Mouse (Mus musculus): ENCODE data around the gene Krt80.

Krt80 gene

DNA sequence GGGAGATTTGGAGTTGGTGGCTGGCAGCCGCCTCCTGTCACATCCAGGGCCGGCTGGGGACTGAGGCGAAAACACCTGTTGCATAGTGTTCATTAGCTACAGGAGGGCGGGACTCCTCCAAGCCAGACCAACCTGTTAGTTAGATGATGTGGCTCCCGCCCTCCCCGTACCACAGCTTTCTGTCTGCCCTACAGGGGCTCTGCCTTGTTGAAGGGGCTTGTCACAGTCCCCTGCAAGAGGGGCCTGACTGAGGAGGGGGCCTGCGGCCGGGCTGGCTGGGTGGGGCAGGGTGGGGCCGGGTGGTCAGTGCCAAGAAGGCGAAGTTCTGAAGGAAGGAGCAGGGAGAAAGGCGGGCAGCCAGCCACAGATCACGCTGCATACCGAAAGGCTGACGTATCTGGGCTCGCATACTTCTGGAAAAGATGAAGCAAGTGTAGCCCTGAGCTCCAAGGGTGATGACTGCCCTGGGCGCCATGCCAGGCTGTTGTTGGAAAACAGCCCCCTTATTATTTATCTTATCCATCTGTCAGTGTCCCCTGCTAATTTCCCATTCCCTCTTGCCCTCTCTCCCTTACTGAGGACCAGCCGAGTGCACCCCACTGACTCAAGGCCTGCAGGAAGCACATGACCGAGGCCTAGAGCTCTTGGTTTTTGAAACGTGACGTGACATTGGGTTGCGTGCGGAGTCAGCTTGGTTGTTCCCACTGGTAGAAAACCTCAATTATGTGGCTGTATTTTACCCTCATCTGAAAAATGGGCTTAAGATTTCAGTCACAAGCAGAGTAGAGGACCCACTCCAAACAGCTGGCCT lies at the start of gene Krt80:
Gene Krt80 (minus strand): TSS at position 62 of the 811 bp plus-strand sequence.
- DNase-seq (ENCODE audit: low spot score in 2 of 2): no peak

DNA sequence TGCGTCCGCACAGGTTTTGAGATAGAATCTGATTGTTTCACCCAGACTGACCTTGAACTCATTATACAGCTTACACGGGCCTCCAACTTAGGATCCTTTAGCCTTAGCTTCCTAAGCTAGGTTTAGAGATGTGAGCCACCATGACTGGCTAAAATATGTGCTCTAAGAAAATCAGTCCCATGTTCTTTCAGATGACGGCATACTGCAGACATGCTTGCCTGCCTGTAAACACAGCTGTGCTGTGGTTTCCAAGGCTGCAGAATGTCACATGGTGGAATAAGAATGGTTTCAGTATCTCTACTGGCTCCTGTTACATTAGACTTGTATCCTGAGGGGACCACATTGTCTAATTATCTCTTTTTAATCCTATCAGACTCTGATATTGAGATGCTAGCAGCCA lies 49.0 kb upstream of the Krt80 start:
- DNase-seq (ENCODE audit: low spot score in 2 of 2): no peak

DNA sequence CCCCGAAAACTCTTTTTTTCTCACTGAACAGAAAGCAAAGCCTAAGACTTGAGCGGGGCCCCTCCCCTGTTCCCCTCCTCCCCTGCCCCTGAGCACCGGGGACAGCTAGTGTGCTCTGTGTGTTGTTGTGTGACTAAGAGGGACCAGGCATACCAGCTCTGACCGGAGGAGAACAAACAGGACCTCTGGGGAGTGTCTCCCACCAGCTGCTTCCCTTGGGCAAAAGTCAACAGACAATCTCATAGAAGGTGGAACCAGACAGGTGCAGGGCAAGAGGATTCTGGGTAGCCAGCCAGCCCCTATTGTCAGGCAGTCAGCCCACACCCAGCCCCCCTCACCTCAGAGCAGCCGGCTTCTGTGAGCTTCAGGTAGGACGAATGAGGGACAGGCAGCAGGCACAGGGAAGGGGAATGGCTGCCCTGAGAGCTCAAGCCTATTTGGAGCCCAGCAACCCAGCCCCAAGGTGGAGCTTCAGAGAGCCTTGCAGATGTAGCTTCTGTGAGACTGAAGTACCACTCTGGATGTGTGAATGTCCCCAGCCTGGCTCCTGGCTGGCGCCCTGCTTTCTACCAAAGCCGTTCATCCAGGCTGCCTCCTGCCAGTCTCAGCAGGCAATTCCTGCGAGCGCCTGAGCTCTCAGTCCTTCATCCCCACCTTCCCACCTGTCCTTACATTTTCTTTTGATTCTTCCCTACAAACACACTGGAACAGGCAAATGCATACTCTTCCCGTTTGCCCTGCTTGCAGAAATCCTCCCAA lies 45.0 kb upstream of the Krt80 start:
- no peak for DNase-seq (ENCODE audit: low spot score in 2 of 2)

DNA sequence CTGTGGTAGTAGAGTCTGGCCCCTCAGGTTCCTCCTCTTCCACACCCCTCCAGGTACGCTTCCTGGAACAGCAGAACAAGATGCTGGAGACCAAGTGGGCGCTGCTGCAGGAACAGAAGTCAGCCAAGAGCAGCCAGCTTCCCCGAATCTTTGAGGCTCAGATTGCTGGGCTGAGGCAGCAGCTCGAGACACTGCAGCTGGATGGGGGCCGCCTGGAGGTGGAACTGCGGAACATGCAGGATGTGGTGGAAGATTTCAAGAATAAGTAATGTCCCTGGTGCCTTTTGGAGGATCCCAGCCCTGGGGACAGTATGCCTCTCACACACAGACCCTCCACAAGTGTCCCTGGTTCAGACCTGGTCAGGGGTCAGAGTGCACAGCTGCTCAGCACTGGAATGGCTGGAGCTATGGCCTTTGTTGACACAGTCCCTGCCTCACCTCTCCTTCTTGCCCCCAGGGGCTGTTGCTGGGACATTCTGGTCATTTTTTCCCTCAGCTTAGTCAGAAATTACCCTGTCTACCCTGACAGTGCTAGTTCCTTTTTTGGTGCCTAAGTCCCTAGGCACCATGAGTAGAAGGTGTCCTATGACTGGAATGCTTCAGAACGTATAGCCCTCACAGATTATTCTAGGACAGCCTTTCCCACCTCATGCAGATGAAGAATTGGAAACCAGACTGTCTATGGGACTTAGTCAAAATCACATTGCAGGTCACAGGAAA lies 44.1 kb upstream of the Krt80 start:
- no peak for DNase-seq (ENCODE audit: low spot score in 2 of 2)

DNA sequence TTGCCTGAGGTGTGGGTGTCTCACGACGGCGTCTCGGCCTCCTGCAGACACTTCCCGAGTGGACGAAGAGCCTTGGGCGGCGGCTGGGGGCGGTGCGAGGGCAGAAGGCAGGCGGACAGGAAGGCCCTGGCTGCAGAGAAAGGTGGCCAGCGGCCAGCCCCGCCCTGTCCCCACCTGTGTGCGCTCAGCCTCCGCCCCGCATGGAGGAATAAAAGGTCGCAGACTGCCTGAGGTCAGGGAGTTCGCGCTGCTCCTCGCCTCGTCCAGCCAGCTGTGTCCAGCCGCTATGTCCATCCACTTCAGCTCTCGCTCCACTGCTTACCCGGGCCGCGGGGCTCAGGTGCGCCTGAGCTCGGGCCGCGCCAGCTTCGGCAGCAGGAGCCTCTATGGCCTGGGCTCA lies 42.2 kb upstream of the Krt80 start:
- DNase-seq (ENCODE audit: low spot score in 2 of 2): no peak

DNA sequence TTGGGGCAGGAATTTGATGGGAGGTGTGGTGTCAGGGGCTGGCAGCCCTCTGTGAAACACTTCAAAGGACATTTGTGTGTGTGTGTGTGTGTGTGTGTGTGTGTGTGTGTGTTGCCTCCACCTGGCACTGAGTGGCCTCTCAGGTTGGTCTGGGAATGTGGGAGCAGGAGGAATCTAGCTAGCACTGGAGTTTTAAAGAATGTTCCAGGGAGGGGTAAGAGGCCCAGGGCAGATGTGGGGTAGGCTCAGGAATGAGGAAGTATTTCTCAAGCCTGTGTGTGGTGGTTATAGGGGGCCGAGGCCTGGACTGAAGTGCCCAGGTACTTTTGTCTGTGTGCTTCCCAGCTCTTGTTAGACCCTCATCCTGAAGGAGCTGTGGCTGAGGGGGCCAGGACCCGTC lies 40.8 kb upstream of the Krt80 start, which contains the start of gene Krt7:
Gene Krt7 (plus strand): TSS at position 269 of the 400 bp plus-strand sequence.
- DNase-seq (ENCODE audit: low spot score in 2 of 2): no peak

DNA sequence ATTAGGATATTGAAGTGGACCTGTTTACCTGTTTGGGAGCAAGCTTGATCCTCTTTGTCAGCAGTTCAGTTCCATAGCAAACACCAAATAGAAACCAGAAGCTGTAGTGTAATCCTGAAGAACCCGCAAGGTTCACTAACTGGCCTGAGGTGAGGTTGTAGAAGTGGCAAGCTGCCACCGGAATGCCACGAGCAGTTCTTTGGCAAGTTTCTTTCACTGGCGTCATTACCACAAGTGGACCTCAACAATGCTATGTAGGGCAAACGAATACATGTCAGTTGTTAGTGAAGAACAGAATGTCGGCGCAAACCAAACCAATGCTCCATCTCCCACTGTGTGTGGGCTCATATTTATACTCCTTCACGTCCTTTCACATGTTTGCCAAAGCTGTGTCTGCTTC lies 28.3 kb upstream of the Krt80 start:
- no peak for DNase-seq (ENCODE audit: low spot score in 2 of 2)

DNA sequence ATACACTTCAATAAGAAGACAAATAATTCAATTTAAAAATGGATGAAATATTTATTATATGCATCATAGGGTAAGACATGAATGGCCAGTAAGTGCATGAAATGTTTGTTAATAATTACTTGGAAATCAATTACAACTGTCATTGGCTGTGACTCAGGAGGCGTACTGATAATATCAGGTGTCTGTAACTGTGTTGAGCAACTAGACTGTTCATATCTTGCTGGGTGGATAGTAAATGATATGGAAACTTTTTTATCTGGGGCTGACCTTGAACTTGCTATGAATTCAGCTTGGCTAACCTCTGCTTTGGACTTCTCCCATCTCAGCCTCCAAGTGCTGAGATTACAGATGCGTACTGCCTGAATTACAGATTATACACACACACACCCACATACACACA lies 27.7 kb upstream of the Krt80 start:
- DNase-seq (ENCODE audit: low spot score in 2 of 2): no peak

DNA sequence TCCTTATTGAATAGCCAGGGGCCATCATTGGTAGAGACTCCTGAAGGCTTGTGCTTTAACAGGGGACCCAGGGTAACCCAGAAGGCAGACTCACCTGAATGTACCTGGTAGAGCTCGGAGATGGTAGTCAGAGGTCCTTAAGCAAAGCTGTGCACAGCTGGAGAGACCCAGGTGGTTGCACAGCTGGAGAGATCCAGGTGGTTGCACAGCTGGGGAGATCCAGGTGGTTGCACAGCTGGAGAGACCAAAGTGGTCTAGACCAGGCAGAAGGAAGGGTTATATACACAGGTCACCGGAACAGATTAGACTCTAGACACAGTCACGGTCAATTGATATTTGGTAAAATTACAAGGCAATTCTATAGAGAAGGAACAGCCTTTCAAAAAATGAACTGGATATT lies 27.0 kb upstream of the Krt80 start:
- DNase-seq (ENCODE audit: low spot score in 2 of 2): no peak

DNA sequence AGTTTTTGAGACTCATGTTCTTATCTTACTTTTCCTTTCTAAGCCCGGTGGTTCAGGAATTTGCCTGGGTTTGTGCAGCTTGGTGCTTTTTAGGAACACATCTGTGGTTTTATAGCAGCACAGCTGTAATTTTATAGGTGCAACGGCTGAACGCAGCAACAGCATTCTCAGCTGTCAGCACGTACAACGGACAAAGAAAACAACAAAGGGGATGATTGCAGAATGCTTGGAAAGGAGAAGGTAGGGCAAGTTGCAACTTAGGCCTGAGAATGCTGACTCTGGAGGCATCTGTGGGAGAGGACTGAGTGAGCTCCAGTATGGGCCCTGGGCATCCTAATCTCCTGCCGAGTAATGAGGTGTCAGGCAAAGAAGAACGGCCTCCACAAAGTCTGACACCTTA lies 26.5 kb upstream of the Krt80 start:
- DNase-seq (ENCODE audit: low spot score in 2 of 2): no peak

DNA sequence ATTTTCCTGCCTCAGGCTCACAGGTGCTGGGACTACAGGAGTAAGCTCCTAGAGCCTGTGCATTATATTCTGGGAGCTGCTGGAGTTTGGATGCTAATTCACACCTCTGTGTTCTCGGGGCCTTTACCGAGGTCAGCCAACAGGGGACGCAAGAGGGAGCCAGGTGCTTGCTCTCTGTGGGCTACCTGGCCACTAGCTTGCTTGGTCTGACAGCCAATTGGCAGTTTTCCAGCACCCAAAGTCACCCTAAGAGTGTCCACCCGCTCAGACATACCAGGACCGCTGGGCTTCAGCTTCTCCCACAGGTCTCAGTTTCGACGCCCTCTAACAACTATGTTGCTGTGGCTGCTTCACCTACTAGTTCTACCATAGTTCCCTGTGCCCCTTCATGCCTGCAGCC lies 24.9 kb upstream of the Krt80 start:
- no peak for DNase-seq (ENCODE audit: low spot score in 2 of 2)

DNA sequence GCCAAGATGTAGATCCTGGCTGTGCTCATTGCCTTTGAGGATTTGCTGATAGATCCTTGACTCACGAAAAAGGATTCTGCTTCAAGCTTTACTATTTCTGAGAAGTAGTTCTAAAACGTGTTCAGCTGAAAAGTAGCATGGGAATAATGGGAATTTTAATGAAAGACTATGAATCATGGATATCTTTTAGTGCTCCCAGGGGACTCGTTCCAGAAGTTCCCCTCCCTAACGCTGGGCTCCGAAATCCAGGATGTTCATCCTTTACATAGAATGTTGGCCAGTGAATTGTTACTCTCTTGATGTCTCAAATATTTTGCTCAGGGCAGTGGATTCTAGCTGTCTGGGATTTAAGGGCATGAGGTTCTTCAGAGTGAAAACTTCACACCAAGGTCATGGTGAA lies 22.3 kb upstream of the Krt80 start:
- DNase-seq (ENCODE audit: low spot score in 2 of 2): no peak

DNA sequence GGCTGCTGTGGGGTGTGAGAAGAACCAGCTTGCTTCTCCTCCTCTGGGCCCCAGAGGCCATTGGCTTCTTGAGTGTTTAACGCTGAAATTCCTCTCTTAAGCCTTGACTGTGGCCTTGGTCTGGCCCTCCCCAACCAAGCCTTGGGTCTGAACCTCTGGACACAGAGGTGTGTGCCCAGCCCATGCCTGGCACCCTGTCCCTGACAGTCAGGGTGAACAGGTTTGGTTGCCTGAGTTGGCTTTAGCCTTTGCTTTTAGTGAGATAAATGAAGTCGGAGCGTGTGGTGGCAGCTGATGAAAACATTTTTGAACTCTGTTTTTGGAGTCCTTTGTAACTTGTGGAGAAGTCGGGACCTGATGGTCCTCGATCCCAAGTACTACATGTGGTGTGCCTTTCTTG lies 20.2 kb upstream of the Krt80 start:
- DNase-seq (ENCODE audit: low spot score in 2 of 2): no peak

DNA sequence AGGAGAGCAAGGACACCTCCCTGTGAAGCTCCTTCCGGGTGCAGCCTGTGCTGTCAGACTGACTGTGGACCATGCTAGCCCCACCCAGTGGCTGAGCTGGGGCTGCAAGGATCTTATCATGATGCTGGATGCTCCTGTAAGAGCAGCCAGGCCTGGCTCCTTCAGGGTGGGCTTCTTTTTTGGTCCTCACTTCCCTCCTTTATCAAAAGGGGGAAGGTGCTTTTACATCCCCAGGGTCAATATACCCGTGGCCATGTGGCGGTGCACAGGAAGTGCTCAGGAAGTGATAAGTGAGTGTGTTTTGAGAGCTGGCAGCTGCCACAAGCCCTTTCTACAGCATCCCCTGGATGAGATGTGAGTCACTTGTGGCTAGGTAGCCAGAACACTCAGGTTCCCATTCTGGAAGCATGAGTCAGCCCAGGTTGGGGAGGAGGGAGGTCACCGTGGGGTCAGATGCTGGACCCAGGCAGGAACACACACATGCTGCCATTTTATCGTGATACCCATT lies 18.1 kb upstream of the Krt80 start:
- no peak for DNase-seq (ENCODE audit: low spot score in 2 of 2)

DNA sequence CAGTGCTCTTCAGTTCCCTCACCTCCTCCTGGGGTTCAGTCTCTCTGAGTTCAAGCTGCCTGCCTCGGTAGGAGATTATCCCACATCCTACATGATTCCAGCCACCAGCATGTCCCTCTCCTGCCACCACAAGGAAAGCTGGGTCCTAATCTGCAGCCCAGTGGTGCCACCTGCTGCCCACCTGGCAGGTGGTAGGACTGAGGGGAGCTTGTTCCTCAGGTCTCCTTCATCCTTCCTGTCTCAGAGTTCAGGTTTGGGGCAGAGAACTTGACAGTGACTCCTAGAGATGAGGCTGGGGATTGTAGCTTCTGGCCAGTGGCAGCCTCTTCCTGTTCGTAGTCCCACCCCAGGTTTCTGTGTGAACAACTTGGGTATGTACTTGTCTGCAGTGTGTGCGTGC lies 17.2 kb upstream of the Krt80 start:
- no peak for DNase-seq (ENCODE audit: low spot score in 2 of 2)

DNA sequence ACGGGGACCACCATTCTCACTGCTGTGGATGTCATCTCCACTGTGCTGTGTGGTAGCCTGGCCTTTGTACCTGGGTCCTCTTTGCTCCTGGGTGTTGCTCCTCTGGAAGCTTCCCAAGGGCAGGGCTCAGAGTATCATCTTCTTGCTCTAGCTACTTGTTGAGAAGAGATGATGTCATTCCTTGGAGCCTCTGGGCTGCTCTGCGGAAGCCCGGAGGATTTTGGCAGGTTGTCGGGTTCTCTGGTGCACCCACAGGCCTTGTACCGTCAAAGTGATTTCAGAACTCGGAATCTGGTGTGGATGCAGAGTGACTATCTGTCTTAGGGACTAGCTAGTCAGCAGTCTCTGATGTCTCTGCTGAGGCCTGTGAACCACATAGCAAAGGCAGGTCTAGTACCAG lies 15.1 kb upstream of the Krt80 start:
- no peak for DNase-seq (ENCODE audit: low spot score in 2 of 2)

DNA sequence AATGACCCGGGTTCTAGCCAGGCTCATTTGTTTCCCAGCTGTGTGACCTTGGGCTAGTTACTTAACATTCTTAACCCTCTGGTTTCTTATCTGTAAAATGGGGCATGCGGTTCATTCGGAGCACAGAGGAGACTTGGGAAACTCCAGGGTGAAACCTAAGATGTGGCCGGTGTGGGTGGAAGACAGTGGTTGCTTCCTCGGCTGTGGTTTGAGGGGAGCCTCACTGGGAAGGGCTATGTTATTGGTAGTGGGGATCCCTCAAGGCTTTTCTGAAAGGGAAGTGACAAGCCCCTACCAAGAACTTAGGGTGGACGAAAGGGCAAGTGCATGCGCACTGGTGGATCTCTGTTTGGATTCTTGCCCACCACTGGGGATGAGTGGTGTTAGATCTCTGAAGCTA lies 14.6 kb upstream of the Krt80 start:
- no peak for DNase-seq (ENCODE audit: low spot score in 2 of 2)

DNA sequence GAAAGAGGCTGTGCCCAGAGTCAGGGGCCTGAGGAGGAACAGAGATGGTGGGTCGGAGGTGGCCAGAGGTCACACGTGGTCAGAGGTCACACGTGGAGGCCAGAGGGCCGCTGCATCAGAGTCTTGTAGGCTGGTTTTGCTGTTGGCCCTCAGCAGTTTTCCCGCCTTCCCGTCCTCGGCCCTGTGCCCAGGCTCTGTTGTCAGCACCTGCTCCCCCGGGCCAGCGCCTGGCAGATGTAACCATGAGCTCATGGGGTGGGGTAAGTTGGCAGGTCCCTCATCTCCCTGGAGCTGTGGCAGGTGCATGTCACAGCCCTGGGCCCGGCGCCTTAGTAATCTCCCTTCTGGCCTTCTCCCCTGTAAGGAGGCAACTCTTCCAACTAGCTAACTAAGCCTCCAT lies 12.8 kb upstream of the Krt80 start:
- DNase-seq (ENCODE audit: low spot score in 2 of 2): no peak

DNA sequence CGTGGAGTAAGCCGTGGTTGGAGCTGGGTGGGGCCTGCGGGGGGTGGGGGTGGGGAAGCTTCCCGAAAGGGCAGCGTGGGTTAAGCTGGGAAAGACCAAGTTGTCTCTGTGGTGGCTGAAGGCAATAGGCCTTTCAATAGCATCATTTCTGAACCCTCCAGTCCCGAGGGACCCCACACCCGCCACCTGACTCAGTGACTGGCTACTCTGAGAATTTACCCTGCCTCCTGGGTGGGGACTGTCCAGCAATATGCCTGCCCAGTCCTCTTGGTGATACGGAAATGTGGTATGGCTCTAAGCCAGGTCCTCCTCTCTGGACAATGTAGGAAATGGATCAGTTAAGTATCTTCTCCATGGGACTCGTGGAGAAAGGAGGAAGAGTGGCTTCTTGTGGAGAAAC lies 11.8 kb upstream of the Krt80 start:
- no peak for DNase-seq (ENCODE audit: low spot score in 2 of 2)

DNA sequence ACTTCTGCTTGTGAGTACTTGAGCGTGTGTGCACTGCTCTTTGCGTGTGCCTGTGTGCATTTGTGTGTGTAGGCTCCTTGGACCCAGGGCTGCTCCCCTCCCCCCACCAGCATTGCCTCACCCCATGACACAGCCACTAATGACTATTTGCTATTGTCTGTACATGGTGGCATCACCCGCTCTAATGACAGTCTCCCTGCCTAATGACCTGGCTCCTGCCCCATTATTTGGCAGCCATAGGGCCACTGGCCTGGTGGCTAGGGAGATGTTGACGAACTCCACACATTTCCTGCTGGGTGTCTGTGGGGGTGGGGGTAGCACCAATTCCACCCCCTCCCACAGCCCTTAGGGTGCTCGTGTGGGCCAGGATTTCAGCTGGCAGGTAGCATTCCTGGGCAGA lies 8.7 kb upstream of the Krt80 start:
- DNase-seq (ENCODE audit: low spot score in 2 of 2): no peak

DNA sequence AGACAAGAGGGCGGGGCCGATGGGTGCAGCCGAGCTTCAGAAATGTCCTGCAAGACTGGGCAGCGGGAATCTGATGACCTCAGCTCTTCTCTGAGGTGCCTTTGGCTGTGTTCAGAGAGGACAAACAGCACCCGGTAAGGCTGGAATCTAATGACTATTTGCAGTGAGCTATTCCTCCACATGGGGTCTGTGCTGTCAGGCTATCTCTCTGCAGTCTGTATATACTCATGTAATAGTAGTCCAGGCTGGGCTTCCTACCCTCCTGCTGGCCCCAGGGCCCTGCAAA lies 6.8 kb upstream of the Krt80 start:
- no peak for DNase-seq (ENCODE audit: low spot score in 2 of 2)

DNA sequence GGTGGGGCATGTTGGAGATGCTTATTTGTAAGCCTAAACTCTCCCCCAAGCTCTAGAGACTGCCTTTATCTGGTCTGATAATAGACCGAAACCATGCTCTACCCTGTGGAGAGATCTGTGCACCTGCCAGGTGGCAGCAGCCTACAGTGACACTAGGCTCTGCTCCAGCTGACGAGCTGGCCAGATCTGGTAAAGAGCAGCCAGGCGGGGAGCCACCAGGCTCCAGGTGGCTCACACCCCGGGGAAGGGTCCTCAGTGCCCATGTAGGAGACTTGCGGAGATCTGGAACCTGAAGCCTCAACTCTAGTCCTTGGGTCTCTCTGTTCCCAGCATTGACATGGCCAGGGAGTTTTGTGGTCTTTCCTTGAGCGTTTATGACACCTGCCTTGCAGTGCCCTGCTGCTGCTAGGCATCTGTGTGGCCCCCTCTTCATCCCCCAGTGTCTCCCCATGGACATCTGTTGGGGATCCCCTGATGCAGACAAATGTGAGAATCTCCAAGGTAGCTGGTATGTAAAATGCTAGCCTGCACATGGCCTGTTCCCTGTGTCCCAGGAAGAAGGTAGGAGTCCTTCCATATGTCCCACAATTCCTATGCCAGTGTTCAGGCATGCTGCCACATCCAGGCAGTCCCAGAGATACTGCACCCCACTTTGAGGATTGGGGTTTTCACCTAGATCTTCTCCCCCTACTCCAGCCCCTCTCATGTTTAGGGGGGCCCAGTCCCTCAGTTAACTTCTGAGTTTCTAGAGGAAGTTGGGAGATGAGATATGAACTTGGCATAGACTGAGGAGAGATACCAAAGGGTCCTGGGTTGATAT lies 6.2 kb upstream of the Krt80 start:
- no peak for DNase-seq (ENCODE audit: low spot score in 2 of 2)

All from frontal cortex, postnatal 14 days (tissue).